Mouse (Mus musculus) frontal cortex, adult 2 months (tissue): ENCODE results near the gene Phf13. TPM values are rescaled to one million over a fixed set of nuclear protein-coding genes. Genes with fewer than 3 reads are reported as not detected.

Experiments
- DNase-seq, 2 experiments: peaks; one replicate each; pipeline ENCODE4 v3.0.0; 2022; ENCODE audit warnings: low spot score in 1 of 2; ENCODE audit errors: extremely low spot score in 1 of 2
- polyA plus RNA-seq: library from polyadenylated mRNA; depleted of rRNA; stranded (reverse); fragments of >200 nt; gene quantifications from 2 replicates; pipeline ENCODE4 v1.2.3, GENCODE M21; 2012; rRNA removed

Gene Phf13
- polyA plus RNA-seq, 1 experiment, result 9.1 TPM

GRCm38 (mm10) chr4:151957584-151958315 is 38.3 kb downstream of the Phf13 start:
- no peak for DNase-seq

- no peak for DNase-seq
Observed at GRCm38 (mm10) chr4:151955791-151956190, 40.3 kb downstream of the Phf13 start.

- DNase-seq, result no peak
Observed at GRCm38 (mm10) chr4:151953209-151953608, 42.8 kb downstream of the Phf13 start.

- DNase-seq, result no peak
Observed at GRCm38 (mm10) chr4:151948497-151949471, 47.3 kb downstream of the Phf13 start.

GRCm38 (mm10) chr4:151946211-151946610 is 49.8 kb downstream of the Phf13 start:
- no peak for DNase-seq

Other genes starting within 250 kb of the Phf13 start
- 124 and 125 TPM in 2 replicates for gene Camta1, start 134.4 kb downstream of the Phf13 start, polyA plus RNA-seq
- 62.5 and 64.2 TPM in 2 replicates for gene Dnajc11, start 62.6 kb downstream of the Phf13 start, polyA plus RNA-seq
- gene Thap3, start 7.3 kb downstream of the Phf13 start, polyA plus RNA-seq, result 29.8 and 39.4 TPM in 2 replicates
- 11.2 and 12.1 TPM in 2 replicates for gene Klhl21, start 12.5 kb upstream of the Phf13 start, polyA plus RNA-seq
- gene Zbtb48, start 31.4 kb upstream of the Phf13 start, polyA plus RNA-seq, result 17.6 and 19.1 TPM in 2 replicates
- gene Tas1r1, start 42.3 kb upstream of the Phf13 start, polyA plus RNA-seq, result 0.13 and 0.20 TPM in 2 replicates
- 15.9 and 18.4 TPM in 2 replicates for gene Nol9, start 43.1 kb upstream of the Phf13 start, polyA plus RNA-seq
- gene Plekhg5, start 76.2 kb upstream of the Phf13 start, polyA plus RNA-seq, result 41.1 and 49.7 TPM in 2 replicates
- 7.0 and 10.6 TPM in 2 replicates for gene Tnfrsf25, start 119.7 kb upstream of the Phf13 start, polyA plus RNA-seq
- gene Espn, start 156.1 kb upstream of the Phf13 start, polyA plus RNA-seq, result 1.1 and 1.3 TPM in 2 replicates
- gene Hes2, start 162.6 kb upstream of the Phf13 start, polyA plus RNA-seq, result not detected in 2 replicates
- 304 and 344 TPM in 2 replicates for gene Acot7, start 181.9 kb upstream of the Phf13 start, polyA plus RNA-seq